Mouse (Mus musculus): ENCODE measurements at regions not wholly inside any gene's neighbourhood (a gene's known extent, or its start where the extent isn't known, plus 50 kb on each side); places are given as distances from the start of the nearest gene placed in this dataset.
A peak's percentile ranks its signal among the peaks of the same experiment; 100 is the strongest.

DNA sequence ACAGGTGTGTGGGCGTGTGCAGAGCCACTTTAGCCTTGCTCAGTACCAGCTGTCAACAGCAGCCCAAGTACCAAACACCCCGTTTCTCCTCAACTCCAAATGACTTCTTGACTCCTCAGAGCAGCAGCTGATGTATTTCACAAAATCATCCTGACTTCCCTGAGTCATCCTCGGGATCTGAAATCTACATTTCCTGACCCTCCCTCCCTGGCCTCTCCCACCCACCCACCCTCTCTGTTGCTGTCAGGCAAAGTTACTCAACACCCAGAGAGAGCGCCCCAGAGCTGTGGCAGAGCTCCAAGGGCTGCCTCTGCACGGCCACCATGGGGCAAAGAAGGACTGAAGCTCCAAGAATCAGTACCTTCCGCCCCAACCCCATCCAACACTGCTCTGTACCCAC is 83.5 kb upstream of the Cyp1b1 start:
- intact Hi-C loops (cut with DNase I), result no loop called here
- DNase-seq (ENCODE audit: extremely low spot score in 1 of 2, low spot score in 2 of 2), result no peak

DNA sequence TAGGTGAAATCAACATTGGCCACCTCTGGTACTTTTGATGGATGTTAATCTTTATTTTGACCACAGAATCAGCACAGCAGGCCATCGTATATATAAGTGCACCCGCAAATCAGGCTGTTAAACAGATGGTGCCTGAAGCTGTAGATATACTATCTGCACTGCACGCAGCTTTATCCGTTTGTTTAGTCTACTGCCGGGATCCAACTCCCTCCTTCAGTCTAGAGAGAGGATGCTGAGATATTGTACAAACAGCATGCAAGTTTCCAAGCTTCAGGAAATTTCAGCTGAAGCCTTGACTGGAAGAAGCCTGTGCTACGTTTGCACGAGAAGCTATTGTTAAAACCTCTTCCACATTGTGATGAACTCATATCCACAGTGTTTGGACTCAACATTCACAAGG is 75.3 kb upstream of the Cyp1b1 start:
- intact Hi-C loops (cut with DNase I), result no loop called here
- DNase-seq (ENCODE audit: extremely low spot score in 1 of 2, low spot score in 2 of 2), result no peak

DNA sequence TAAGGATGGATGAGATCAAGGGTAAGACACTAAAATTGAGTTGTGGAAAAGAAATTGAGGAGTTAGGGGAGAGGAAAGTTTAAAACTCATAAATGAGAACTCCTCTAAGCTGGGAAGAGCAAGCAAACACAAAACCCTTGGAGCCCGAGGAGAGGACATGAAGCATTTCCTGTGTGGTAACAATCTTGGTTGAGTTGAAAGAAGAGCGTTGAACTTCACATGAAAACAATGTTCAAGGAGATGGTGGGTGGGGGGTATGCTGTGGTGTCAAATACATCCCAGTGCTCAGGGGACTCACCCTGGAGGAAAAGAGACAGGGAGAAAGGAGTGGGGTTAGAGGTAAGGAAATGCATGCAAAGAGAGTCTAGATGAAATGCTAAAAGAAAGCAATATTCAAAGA is 72.3 kb upstream of the Cyp1b1 start:
- no peak for DNase-seq (ENCODE audit: extremely low spot score in 1 of 2, low spot score in 2 of 2)
- intact Hi-C loops (cut with DNase I), result no loop called here

DNA sequence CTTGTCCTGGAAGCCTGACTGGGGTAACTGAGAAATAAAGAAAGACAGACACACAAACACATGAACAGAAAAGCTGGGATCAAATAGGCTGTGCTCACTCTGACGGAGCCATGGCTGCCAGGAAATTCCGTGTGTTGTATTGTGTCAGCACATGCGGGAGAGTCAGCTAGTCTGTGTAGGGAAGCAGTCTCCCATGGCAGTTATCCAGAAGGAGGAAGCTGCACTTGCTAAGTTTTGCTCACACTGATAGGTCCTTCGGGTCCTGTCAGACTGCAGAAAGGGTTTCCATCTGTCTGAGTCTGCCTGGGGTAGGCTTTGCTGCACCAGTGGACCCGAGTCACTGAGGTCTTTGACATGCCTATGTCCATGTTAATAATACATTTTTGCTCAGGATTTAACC is 71.8 kb upstream of the Cyp1b1 start:
- DNase-seq (ENCODE audit: extremely low spot score in 1 of 2, low spot score in 2 of 2), result peak in 1 of 2 experiments; percentile 18
- intact Hi-C loops (cut with DNase I), result no loop called here

DNA sequence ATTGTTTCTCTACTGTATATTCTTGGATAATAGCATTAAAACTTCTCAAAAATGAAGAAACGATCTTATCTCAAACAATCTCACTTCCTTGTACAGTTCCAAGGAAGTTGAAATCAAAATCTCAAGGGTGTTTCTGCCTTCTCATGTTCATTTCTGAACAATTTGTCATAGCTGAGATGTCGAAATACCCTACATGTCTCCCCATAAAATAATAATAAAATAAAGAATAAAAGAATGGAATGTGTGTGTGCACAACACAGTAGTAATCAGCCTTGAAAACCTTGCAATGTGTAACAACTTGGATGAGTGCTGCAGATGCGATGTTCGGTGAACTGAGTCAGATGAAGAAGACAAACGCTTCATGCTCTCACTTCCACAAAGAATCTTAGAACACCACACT is 71.4 kb upstream of the Cyp1b1 start:
- intact Hi-C loops (cut with DNase I), result no loop called here
- DNase-seq (ENCODE audit: extremely low spot score in 1 of 2, low spot score in 2 of 2), result no peak

DNA sequence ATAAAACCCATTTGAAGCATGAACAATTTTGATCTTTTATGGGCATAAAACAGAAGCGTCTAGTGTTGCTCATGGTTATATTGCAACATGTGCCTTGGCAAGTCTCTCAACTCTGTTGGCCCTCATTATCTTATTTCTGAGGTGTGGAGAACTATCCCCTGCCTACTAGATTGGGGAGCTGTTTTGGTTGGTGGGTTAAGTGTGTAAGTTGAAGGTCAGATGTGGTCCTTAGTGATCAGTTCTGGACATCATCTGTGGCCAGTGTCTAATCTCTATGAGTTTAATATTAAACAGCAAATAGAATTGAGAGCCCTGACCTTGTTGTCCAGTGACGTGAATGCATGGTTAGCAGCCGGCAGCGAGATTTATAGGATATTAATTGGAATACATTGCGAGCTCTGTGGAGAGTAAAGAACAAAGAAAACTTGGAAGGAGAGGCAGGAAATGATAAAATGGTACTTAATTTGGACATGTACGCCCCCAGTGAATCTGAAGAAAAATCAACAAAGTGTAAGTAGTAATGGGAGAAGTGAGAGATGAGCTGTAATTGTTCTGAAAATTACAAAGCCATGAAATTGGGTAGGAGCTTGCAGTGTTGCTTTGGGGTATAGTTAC is 69.5 kb upstream of the Cyp1b1 start:
- no peak for DNase-seq (ENCODE audit: extremely low spot score in 1 of 2, low spot score in 2 of 2)
- intact Hi-C loops (cut with DNase I), result no loop called here

DNA sequence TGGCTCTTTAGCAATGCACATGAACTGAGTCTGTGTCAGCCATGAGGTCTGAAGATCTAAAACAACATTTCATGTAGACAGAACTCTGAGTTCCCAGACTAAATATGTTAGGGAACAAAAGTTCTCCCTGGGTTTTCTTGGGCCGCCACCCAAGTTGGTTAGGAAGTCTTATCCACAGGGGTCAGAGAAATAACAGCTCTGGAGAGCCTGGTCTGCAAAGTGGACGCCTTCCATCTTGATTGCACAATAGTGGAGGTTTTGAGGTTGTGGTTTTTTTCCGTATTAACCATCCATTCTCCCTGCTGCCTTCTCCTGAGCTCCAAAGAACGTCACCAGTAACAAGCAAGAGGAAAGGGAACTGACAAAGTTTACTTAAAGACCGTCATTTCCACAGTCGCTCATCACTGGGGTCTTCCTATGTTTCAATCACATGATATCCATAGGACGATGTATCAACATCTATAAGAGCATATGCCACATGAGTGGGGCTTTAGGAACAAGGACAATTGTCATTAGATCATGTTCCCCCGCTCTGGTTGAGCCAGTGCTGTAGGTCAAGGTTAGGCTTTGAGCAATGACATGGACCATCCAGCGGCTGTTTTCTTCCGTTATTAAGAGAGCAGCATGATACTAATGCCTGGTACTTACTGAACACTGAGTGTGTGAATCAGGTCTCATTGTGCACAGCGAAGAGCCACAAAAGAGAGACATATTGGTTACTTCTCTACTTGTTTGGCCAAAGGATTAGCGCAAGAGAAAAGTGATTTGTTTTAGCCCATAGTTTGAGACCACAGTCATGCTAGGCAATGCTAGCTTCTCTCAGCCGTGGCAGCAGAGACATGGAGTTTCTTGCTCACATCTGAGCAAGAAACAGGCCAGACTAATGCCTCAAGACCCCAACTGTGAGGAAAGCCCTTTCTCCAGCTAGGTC is 67.1 kb upstream of the Cyp1b1 start:
- intact Hi-C loops (cut with DNase I), result no loop called here
- peak in 1 of 2 experiments; percentile 80 for DNase-seq (ENCODE audit: extremely low spot score in 1 of 2, low spot score in 2 of 2)

DNA sequence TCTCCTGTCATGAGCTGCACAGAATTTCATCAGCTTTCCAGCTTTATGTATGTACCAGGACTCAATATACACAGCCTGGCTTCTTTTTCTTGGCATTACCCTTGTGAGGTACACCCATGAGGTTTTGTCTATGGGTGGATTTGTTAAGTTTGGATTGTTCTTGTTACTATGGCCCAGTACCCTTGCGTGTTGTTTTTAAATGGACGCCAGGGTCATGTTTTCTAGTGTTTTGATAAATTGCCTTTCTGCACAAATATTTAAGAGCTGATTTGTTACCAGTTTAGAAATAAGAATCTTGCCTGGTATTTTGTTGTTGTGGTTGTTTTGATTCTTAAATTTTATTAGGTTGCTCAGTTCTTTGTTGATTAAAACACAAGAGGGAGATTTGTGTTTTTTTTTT is 66.4 kb upstream of the Cyp1b1 start:
- no peak for DNase-seq (ENCODE audit: extremely low spot score in 1 of 2, low spot score in 2 of 2)
- intact Hi-C loops (cut with DNase I), result no loop called here

DNA sequence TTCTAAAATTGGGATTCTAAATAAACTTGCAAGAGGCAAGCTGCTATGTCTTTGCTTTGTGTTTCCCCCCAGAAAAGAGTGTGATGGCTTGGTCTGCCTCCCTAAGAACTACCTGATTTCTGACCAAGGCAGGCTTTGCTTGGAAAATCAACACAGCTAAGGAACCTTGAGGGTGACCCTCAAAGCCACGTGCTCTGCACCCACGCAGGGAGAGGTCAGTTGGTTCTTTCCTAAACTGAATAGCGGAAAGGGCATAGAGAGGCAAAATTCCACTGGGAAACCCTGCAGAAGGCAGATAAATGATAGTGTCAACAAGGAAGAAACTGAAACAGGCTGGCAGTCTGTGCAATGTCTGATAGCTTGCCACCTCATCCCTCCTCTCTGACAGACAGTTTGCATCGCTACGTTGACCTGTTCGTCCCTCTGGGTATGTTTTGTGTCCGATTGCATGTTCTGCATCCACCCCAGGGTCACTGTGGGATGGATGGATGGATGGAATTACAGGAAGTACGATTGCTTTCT is 63.1 kb upstream of the Cyp1b1 start:
- intact Hi-C loops (cut with DNase I), result no loop called here
- no peak for DNase-seq (ENCODE audit: extremely low spot score in 1 of 2, low spot score in 2 of 2)

DNA sequence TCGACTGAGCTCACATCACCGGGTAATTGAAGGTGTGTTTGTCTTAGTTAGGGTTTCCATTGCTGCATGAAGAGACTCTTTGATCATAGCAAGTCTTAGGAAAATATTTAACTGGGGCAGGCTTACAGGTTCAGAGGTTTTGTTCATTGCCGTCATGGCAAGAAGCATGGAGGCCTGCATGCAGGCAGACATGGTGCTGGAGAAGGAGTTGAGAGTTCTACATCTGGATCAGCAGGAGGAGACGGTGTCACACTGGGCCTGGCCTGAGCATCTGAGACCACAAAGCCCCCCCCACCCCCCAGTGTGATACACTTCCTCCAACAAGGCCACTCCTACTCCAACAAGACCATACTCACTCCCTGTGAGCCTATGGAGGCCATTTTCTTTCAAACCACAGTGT is 61.3 kb upstream of the Cyp1b1 start:
- intact Hi-C loops (cut with DNase I), result no loop called here
- DNase-seq (ENCODE audit: extremely low spot score in 1 of 2, low spot score in 2 of 2), result no peak

DNA sequence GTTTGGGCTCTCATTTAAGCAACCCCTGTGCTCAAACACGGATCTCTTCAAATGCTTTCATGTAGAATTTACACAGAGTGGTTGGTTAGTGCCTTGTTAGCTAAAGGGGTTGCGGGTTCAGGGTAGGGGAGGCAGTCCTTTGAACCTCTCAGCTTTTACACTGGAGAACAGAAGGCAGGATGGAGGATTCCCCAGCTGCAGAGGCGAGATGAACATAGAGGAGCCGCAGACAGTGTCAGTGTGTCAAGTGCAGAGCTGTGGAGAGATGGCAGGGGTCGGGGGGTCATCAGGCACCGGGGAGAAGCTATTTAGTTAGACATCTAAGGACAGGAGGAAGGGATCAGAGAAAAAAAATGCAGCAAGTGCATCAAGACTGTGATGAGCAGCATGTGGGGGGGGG is 60.4 kb upstream of the Cyp1b1 start:
- intact Hi-C loops (cut with DNase I), result no loop called here

DNA sequence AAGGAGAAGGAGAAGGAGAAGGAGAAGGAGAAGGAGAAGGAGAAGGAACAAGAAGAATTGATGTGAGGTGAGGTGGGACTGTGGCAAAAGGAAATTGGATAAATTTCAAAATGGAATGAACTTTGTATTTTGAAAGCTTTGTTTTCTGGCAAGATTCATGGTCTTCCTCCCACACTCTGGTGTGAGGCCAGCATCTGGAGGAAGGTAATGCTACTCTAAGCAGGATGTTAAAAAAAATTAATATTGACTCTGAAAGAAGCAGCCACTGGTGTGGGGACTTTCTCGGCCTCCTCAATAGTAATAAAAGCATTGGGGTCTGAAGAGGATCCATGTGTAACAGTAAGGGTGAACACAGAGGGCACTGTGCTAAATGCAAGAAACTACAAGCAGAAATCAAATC is 59.4 kb upstream of the Cyp1b1 start:
- no peak for DNase-seq (ENCODE audit: extremely low spot score in 1 of 2, low spot score in 2 of 2)
- intact Hi-C loops (cut with DNase I), result no loop called here

More for the DNA sequence above, 60.4 kb upstream of the Cyp1b1 start:
- no peak for DNase-seq (ENCODE audit: extremely low spot score in 1 of 2, low spot score in 2 of 2)

DNA sequence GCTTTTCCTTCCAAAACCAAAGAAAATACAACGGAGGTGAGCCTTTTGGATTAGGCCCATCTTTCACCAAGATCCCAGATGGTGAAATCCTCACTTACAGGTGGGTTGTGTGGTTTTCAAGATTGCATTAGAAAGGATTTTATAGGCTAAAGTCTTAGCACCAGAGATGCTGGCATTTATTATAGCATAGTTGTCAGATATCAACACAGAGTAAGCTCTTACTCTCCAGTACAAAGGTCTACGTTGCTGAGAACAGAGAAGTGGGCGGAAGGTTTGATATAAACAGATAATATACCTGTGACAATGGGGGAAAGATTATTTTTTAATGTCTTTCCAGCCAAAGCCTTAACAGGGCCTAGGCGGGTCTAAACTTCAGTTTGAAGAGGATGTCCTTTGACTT is 57.4 kb upstream of the Cyp1b1 start:
- intact Hi-C loops (cut with DNase I), result no loop called here
- no peak for DNase-seq (ENCODE audit: extremely low spot score in 1 of 2, low spot score in 2 of 2)

DNA sequence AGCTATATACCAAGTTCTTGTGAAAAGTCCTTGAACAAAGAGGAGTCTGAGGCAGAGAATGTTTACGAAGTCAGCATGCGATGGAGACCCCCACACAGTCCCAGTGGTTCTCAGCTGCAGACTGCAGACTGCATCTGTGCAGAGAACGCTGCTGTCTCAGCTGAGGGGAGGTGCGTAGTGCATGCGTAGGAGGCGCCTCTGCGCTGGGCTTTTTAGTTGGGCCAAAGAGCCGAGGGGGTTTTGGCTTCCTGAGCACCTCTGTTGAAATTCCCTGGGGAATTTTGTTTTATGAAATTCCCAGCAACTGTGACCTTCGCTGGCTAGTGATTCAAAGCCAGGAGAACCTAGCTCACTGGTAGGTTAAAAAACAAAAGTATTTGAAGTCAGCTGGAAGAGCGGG is 56.9 kb upstream of the Cyp1b1 start:
- peak in 1 of 2 experiments; percentile 56 for DNase-seq (ENCODE audit: extremely low spot score in 1 of 2, low spot score in 2 of 2)
- intact Hi-C loops (cut with DNase I), result no loop called here

DNA sequence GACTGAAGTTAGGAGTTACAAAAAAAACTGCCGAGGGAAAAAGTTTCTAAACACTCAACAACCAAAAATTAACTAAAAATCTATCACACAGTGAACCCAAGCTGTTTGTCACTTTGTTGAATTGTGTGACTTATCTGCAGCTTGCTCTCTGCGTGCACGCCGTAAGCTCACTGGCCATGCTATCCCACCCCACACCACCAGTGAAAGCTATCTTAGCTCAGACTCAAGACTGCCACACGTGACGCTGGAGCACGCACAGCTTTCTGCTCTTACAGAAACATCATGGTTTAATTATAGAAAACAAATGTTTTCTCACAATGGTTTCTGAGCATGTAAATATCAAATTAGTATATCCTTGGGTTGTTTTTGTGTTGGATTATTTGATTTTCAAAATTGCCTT is 56.0 kb upstream of the Cyp1b1 start:
- intact Hi-C loops (cut with DNase I), result no loop called here
- DNase-seq (ENCODE audit: extremely low spot score in 1 of 2, low spot score in 2 of 2), result no peak

DNA sequence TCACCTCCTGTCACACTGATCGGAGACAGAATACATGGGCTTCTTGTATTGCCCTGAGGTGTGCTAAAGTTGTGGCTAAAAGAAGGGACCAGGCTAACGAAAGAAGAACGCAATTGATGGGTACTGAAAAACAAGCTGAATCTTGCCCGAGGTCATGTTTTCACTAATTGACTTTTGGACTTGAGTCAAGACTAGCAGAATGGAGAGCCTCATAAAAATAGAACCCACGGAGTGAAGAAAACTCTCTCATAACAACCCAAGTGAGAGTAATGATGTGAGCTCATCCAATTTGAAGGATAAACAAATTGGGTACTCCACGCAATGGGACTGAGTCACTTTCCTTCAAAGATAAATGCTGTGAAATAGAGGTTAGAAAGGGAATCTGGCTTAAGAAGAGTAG is 55.0 kb upstream of the Cyp1b1 start:
- no peak for DNase-seq (ENCODE audit: extremely low spot score in 1 of 2, low spot score in 2 of 2)
- intact Hi-C loops (cut with DNase I), result no loop called here

DNA sequence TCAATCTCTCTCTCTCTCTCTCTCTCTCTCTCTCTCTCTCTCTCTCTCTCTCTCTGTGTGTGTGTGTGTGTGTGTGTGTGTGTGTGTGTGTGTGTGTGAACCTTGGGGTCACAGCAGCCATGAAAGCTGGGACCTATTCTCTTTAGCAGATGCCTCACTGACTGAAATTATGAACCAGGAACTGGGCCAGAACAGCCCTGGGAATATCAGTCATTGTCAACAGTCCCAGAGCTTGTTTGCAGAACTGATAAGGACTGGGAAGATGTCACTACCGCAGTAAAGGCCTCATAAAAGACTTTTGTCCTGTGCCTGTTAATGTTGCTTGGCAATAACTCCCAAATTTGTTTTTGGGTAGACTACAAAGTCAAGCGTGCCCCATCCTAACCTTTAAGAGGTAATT is 53.2 kb upstream of the Cyp1b1 start:
- DNase-seq (ENCODE audit: extremely low spot score in 1 of 2, low spot score in 2 of 2), result no peak
- intact Hi-C loops (cut with DNase I), result no loop called here

DNA sequence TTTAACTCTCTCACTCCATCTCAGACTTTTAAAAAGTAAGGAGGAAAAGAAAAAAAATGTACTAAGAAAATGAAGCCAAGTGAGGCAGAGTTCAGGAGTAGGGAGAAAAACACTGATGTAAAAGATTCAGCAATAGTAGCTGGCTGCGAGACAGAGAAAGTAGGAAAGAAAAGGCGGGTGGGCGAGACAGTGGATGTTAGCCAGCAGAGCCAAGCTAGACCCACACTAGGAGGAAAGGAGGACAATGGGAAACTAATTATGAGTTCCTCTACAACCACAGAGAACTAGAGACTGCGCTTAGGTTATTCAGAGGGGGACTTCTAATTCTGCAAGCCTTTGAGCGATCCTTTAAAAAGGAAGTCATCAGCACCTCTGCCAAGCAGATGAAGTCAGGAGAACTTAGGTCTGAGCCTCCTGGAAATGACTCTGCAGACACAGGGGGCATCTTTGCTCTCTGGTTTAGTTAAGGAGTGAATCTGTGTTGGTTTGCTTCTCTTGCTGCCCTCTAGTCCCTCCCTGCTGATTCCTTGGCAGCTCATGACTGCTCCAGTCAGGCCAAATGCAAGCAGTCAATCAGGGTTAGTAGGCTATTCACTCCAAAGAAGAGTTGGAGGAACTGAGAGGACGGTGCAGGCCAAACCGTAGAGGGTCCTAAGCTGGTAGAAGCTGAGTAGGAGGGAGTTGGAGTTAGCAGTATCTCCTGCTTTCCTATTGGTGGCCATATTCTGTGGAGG is 50.4 kb upstream of the Cyp1b1 start:
- no peak for DNase-seq (ENCODE audit: extremely low spot score in 1 of 2, low spot score in 2 of 2)
- intact Hi-C loops (cut with DNase I), result no loop called here
